Mouse (Mus musculus) brain, embryonic 14.5 days (tissue): ENCODE measurements around the gene Naif1. TPM values are rescaled to one million over a fixed set of nuclear protein-coding genes. Genes with fewer than 3 reads are reported as not detected.
A peak's percentile ranks its signal among the peaks of the same experiment; 100 is the strongest.

Source experiments
- DNase-seq: peaks from one replicate; pipeline ENCODE4 v3.0.0-alpha.2; 2011; ENCODE audit warnings: low read depth
- CTCF ChIP-seq: fragments of 200-500 bp; IDR thresholded peaks from 2 replicates; pipeline ENCODE4 v1.5.1; 2012; ENCODE audit warnings: inconsistent platforms, mild to moderate bottlenecking, moderate library complexity, borderline replicate concordance; ENCODE audit not compliant: insufficient read depth, insufficient read length; ENCODE audit errors: extremely low read depth
- POLR2A ChIP-seq: fragments of 200-500 bp; IDR thresholded peaks from 2 replicates; pipeline ENCODE4 v1.6.1; 2012; ENCODE audit warnings: mild to moderate bottlenecking, inconsistent platforms, borderline replicate concordance; ENCODE audit not compliant: poor library complexity, insufficient read depth, insufficient read length, severe bottlenecking; ENCODE audit errors: extremely low read depth
- polyA plus RNA-seq: library from polyadenylated mRNA; depleted of rRNA; stranded (reverse); fragments of >200 nt; gene quantifications from 2 replicates; pipeline ENCODE4 v1.2.3, GENCODE M21; 2012

Naif1 gene
- polyA plus RNA-seq, 1 experiment, result 4.8 TPM

- TF ChIP-seq POLR2A, result peak; percentile 87
- no peak for TF ChIP-seq CTCF
- peak; percentile 99 for DNase-seq
These were observed 906 bp downstream of the Naif1 start, which contains the start of gene Slc25a25 for GRCm38 (mm10) chr2:32450881-32451844. TSS of gene Slc25a25 (minus strand) at chr2:32451445.

GRCm38 (mm10) chr2:32451870-32452372 lies 1.7 kb downstream of the Naif1 start:
- peak; percentile 100 for DNase-seq
- TF ChIP-seq CTCF (no peak), POLR2A (no peak)

GRCm38 (mm10) chr2:32452441-32452971 lies 2.2 kb downstream of the Naif1 start:
- DNase-seq, result no peak
- TF ChIP-seq POLR2A (no peak), CTCF (no peak)

GRCm38 (mm10) chr2:32453641-32454303 lies 3.5 kb downstream of the Naif1 start:
- TF ChIP-seq CTCF, result no peak
- no peak for TF ChIP-seq POLR2A
- DNase-seq, result no peak

- TF ChIP-seq CTCF, result no peak
- no peak for DNase-seq
These were observed 4.4 kb downstream of the Naif1 start for GRCm38 (mm10) chr2:32454633-32455032.

GRCm38 (mm10) chr2:32455101-32455500 lies 4.8 kb downstream of the Naif1 start:
- DNase-seq, result no peak

GRCm38 (mm10) chr2:32458300-32458699 lies 8.0 kb downstream of the Naif1 start:
- TF ChIP-seq POLR2A, result no peak
- no peak for TF ChIP-seq CTCF
- DNase-seq, result no peak

More at GRCm38 (mm10) chr2:32455101-32455500, 4.8 kb downstream of the Naif1 start:
- no peak for TF ChIP-seq POLR2A
- no peak for TF ChIP-seq CTCF

- TF ChIP-seq POLR2A, result no peak
- TF ChIP-seq CTCF, result no peak
- no peak for DNase-seq
These were observed 9.4 kb downstream of the Naif1 start for GRCm38 (mm10) chr2:32459657-32460056.

- TF ChIP-seq POLR2A, result no peak
- no peak for TF ChIP-seq CTCF
- no peak for DNase-seq
These were observed 13.5 kb downstream of the Naif1 start for GRCm38 (mm10) chr2:32463773-32464172.

- TF ChIP-seq CTCF (no peak), POLR2A (no peak)
- DNase-seq, result peak; percentile 7
These were observed 14.1 kb downstream of the Naif1 start for GRCm38 (mm10) chr2:32464212-32464891.

- TF ChIP-seq POLR2A (no peak), CTCF (no peak)
- no peak for DNase-seq
These were observed 20.9 kb downstream of the Naif1 start for GRCm38 (mm10) chr2:32471001-32471680.
